Mouse (Mus musculus): ENCODE data around the gene Olfml2b. TPM values are rescaled to one million over a fixed set of nuclear protein-coding genes. Genes with fewer than 3 reads are reported as not detected.

Gene Olfml2b
- 10 to 100 TPM; 53.6 to 56.8 TPM for total RNA-seq (2021)

DNA sequence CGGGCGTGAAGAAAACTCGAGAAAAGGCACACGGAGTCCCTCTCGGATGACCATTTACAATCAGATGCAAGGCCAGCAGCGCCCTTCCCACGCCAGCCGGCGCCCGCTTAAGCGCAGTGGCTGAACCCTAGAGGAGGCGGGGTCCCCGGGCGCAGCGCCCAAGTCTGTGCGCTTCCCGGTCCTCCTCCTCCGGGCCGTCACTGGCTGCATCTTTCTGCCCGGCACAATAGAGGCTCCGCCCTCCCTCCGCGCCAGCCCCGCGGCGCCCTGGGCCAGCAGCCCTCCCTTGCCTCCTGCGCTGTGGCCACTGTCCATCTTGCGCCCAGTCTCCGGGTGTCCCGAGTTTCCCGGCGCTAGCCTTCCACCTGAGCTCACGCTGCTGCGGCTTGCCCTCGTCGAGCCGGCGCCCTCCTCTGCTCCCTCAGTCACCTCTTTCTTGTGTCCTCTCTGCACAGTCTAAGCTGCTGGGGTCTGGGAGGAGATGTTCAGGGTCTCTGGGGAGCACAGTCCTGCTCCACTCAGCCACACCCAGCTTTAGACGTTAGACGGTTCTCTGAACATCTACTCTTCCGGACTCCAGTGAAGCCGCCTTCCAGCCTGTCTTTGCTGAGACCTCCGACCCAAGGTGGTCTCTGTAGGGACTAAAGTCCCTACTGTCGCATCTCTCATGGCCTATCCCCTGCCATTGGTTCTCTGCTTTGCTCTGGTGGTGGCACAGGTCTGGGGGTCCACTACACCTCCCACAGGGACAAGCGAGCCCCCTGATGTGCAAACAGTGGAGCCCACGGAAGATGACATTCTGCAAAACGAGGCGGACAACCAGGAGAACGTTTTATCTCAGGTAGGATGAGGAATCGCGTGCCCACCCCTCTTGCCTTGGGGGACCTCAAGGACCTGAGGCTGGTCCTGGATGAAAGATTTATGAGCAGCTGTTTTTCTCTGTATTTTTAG lies at the start of gene Olfml2b:
Gene Olfml2b (plus strand): TSS at position 278 of the 951 bp plus-strand sequence.
- peak; percentile 93 for DNase-seq

DNA sequence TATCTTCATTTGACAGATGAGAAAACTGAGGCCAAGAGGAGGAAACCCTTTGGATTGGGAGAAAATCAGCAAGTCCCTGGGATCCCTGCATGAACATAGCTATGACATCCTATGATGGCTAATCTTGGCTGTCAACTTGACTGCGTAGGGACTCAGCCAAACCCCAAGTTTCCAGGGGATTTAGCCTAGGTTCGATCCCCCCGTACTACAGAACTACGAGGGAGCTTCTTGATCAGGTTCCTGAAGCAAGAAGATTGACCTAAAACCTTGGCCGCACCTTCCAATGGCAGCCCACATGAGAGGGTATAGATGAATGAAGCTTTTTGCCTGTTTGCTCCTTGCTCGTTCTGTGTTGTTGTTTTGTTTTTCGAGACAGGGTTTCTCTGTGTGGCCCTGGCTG lies 49.8 kb upstream of the Olfml2b start:
- no peak for DNase-seq

DNA sequence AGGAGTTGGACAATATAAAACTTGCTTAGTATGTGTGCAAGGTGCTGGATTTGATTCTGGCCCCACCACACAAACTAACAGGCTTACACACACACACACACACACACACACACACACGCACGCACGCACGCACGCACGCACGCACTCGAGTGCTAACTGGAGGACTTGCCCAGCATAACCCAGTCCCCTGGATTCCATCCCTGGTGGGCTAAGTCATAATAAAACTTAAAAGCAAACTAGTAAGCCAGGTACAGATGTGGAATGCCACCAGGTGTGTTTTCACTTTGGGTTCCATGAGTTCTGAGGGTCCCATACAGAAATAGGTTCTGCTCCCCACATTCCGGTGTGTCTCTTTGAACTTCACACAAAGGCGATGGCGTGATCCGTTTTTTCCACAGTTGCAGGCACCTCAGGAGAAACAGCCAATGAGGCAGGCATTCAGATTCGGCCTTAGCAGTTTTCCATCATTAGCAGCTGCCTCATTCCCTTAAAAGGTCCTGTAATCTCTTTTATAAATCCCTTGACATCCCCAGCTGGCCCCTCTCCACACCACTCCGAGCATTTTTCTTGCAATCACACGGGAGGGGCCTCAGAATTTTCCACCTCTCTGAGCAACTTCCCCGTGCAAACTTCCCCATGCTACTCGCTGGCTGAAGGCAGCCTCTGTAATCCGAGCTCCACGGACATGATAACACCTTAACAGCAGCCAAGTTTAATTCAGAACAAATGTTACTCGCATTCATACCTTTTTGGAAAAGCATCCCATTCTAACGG lies 38.9 kb upstream of the Olfml2b start:
- peak; percentile 40 for DNase-seq

DNA sequence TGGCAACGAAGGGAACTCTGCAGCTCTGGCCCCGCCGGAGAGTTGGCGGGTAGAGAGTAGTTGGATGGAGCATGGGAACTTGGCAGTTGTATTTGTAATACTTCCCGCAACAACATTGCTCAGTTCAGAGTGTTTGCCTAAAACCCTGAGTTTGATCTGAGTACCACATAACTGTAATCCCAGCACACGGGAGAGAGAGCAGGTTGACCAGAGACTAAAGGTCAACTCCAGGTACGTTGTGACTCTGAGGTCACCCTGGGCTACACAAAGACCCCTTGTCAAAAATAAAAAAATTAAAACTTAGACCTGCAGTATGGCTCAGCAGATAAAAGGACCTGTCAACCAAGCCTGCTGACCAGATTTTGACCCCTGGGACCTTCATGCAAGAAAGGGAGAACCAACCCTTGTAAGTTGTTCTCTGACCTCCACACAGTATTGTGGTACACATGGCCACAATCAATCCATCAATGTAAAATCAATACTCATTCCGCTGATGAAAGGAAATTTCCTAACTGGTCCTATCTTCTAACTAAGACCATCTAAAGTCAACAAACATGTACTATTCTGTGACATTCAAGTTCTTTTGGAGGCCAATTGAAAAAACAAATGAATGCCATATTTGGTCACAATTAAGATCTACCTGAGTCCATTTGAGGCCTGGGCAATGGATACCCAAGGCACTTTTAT lies 37.0 kb upstream of the Olfml2b start:
- no peak for DNase-seq

DNA sequence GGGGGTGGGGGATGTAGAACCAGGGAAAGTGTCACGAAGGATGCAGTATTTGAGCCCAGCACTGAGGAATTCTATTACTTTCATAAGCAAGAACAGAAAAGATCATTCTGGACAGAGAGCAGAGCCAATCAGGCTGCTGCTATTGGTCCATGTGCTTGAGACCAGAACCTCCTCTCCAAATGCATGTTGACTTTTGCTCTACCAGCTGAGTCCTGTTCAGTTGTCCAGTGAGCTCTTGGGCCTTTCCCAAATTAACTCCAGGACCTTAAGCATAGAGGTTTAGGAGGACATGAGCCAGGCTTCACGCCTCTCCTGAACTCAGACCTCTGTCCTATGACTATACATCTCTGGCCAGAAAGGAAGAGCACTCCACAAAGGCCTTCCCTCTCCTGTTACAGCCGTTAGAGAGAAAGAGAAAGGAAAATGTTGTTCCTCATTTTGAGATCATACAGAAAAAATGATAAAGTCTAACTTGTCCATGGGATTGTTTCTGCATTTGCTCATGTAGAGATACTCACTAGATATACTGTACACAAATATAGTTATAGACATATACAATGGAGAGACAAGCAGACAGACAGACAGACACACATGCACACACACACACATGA lies 35.8 kb upstream of the Olfml2b start:
- no peak for DNase-seq

DNA sequence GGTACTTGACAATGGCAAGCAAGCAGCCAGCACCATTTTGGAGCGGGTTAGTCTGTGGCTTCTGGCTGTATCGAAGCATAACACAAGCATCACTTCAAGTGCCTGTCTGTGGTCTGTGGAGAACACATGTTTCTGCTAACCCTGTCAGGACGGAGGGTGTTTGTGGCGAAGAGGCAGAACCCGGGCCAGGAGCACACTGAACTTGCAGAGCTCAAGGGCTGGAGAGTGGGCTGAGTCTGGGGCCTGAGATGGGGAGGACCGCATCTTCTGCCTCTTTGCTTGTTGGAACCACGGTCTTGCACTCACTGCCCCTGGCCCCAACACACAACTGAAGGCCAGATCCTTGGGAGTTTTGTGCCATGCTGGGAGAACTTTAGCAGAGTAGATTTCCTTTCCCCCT lies 34.5 kb upstream of the Olfml2b start:
- no peak for DNase-seq

DNA sequence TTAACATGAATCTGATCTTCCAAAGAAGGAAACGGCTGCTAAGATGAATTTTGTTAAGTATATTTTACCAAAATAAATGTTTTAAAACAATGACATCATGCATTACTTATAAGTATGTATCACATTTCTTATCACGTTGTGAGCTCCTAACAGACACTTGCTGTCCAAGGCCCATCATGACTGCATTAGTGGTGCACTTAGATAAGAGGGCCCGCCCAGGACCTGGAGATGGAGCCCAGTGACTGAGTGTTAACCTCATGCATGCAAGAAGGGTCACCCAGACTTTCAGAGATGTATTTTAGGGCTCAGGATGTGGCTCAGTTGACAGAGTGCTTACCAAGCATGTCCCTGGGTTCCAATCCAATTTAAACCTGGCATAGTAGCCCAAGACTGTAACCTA lies 34.0 kb upstream of the Olfml2b start:
- no peak for DNase-seq

DNA sequence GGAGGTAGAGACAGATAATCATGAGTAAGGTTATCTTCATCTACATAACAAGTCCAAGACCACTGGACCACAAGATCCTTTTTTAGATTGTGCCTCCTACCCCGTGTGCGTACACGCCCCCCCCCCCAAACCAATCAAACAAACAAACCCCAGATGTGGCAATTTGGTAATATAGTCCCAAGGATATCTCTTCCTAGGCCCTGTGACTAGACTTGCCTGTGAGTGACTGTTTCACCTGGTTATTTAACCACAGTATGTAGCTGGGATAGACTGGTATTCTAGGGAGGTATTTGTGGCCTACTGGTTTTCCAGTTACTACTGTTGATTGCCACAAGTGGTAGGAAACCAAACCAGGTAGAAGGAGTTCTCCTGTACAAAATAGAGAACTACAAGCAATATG lies 33.6 kb upstream of the Olfml2b start:
- DNase-seq, result no peak

DNA sequence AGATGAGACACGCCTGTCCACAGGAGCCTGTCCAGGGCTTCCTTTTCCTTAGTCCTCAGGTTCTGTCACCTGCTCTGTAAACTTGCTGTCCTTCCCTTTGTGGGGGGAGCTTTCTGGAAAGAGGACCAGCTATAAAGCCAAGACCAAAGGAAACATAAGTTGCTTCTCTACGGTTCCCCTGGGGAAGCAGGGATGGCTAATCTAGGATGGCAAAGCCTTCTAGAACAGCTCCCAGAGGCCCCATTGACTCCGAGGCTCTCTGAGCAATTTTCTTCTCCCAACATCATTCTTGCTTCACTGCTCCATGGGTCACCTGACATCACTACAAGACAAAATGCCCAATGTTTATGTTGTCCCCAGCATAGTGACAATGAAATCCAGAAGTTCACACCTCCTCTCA lies 32.7 kb upstream of the Olfml2b start:
- DNase-seq, result no peak

DNA sequence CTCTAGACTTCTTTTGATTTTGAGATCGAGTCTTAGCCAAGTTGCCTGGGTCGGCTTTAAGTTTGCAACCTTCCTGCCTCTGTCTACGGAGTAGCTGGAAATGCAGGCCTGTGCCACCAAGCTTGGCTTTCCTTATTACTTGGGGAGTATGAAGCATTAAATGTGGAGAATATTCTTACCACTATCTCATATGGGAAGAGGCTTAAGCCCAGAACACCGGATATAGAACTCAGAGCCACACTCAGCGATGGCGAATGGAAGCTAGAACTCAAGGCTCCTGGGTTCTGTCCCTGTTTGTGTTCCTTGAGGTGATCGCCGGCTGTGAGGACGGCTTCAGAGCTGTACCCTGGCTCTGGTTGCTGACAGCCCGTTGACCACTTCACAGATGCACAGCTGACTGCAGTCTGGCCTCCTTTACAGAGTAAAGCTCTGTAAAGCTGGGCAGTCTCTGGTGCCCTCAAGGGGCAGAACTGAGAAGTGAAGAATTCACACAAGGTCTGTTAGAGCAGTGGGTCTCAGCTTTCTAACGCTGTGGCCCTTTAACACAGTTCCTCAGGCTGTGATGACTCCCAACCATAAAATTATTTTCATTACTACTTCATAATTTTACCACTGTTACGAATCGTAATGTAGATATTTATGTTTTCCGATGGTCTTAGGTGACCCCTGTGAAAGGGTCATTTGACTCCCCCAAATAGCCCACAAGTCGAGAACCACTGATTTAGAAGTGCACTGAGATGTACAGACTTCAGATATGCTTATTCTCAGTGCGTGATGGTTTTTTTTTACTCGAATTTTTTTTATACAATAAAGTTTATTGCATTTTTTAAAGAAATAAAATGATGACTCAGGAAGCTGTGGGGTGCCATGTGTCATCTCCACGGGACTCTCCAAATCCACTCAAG lies 31.1 kb upstream of the Olfml2b start:
- DNase-seq, result peak; percentile 85

DNA sequence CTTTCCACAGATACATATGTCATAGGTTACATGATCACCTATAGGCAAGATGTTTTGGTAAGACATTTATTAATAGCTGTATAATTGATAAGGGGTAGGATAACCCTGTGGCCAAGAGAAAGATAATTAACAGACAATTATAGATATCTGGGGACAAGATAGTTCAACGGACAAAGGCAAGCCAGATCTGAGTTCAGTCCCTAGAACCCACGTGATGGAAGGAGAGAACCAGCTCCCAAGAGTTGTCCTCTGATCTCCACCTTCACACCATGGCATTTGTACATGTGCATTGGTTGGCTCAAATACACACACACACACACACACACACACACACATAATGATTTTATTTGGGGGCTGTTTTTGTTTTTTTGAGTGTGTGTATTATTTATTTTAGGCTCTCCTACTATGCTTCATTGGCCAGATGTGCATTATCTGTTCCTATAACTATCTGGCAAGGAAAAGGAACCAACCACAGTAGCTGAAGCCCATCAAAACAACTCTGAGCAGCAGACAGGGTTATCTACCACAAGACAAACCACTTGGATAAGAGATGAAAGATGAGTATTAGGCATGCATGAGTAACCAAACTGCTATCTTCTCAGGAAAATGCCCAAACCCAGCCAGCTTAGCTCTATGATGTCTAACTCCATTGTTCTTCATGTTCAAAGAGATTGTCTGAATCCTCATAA lies 24.5 kb upstream of the Olfml2b start:
- DNase-seq, result no peak

DNA sequence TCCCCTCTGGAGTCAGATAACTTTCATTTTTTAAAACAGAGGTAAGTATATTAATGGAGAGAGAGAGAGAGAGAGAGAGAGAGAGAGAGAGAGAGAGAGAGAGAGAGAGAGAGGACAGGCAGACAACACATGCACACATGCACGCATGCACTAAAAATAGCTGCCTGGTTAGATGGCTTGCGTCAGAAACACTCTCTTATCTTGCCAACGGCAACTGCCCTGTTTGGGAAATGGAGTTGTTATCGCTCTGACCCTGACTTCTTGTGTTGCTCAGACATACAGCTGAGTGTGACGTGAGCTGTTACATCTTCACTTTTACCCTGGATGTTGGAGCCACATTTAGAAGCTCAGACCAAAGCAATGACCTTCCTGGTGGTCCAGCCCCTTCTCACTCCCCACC lies 21.4 kb upstream of the Olfml2b start:
- peak; percentile 52 for DNase-seq

DNA sequence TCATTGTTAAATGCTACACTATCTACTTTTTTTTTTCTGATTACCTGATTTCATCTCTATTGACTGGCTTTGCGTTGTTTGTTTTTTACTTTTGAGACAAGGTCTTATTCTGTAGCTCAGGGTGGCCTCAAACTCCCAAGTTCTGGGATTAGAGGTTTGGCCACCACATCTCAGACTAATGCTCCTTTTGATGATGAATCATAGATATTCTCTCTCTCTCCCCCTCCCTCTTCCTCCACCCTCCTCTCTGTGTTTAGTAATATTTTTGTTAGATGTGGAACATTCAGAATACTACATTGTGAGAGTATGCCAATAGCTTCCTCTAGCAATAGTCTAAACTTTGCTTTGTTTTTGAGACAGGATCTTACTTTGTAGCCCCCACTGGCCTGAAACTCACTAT lies 20.9 kb upstream of the Olfml2b start:
- no peak for DNase-seq

DNA sequence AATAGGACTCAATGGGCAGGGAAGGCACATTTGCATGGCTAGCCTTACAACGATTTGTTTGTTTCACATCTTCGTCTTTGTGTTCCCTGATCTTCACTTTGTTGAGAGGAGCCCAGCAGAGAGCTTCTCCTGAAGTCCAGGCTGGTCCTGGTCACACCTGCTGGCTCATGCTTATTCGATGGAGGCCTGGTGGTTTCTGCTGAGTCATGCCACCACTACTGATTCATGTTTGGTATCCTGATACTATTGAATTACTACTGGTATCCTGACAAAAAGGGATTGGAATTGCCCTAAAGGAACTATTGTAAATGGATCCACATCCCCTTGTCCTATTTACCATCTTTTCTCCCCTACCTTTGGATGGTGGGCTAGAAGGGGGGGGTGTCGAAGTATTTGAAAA lies 13.8 kb upstream of the Olfml2b start:
- no peak for DNase-seq

DNA sequence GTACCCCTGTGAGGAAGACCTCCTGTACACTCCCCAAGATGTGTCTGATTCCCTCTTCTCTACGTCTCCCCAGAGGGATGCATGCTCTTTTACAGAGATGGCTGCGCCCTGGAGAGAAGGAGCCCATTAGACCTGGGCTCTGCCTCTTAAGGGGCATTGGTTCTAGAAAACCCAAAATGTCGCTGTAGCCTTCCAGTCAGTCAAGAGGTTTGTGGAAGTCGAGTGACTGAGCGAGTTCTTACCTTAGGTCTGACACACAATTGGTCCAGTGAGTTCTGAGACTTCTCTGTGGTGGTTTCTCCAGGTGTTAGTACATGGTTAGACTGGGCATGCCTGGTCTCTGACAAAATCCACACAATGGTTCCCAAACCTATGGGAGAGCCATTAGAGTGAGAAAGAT lies 12.8 kb upstream of the Olfml2b start:
- DNase-seq, result no peak

DNA sequence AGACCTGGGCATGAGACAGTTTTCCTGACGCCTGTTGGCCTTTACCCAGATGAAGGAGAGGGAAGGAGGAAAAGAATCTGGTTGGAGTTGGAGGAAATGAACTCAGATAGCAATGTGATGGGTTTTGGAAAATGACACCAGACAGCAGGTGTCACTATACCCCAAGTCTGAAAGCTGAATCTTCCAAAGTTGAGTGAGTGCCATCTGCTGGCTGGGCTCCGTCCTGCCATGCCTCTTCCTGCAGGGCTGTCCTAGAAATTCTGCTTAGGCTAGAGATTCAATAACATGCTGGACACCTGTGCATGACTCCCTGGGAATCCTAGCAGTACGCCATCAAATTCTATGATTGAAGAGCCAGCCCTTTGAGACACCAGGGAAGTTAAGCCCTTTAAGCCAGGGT lies 11.9 kb upstream of the Olfml2b start:
- DNase-seq, result peak; percentile 88

DNA sequence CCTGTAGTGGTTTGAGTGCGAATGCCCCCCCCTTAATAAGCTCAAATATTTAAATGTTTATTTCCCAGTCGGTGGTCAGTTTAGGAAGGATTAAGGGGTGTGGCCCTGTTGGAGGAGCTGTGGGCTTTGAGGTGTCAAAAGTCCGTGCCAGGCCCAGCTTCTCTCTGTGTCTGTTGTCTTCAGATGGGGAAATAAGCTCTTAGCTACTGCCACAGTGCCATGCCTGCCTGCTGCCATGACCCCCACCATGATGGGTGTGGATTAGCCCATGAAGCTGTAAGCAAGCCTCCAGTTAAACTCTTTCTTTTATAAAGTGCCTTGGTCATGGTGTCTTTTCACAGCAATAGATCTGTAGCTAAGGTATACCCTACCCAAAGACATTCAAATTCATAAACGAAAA lies 11.5 kb upstream of the Olfml2b start:
- no peak for DNase-seq

DNA sequence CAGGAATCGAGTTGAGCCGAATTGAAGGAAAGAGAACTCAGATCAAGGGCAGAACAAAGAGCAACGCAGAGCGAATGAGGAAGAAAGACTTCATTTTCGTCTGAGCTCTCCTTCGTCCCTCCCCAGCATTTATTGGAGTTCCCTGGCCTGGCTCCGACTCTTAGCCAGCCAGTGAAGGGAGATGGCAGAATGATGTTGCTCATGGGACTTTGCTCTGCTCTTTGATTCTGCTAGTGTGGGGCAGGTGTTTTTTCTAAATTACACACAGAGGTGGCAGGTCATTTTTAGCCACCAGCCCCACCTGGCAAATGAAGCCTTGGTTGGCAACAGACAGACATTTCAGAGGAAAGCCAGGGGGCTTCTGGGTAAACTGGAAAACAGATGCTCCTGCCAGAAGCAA lies 5.4 kb upstream of the Olfml2b start:
- no peak for DNase-seq

DNA sequence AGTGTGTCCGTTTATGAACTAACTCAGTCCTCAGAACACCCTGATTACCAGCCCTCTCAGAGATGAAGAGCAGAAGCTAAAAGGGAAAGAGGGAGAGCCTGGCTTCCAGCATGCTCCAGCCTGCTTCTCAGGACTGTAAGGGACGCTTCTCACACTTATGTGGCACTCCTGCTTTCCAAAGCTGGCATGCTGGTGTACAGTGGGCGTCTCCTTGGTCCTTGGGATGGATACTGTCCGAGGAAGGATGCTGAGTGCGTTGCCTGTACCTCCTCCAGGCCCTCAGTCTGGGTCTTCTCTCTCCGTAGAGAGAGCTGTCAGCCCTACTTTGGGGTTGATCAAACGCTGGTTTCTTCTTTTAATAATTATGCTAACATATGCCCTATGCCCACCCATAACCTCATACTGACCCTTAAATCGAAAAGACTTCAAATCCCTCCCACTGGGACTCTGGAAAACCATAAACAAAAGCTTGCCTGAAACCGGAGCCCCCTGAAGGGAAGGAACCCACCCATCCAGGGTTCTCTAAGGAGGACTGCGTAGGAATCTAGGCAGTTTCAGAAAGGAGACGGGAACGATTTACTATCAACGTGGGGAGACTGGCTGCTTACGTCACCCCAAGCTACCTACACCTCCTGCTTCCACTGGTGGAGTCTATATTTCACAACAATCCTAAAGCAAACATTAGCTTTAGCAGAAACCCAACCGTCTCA lies 1.7 kb downstream of the Olfml2b start:
- peak; percentile 19 for DNase-seq

DNA sequence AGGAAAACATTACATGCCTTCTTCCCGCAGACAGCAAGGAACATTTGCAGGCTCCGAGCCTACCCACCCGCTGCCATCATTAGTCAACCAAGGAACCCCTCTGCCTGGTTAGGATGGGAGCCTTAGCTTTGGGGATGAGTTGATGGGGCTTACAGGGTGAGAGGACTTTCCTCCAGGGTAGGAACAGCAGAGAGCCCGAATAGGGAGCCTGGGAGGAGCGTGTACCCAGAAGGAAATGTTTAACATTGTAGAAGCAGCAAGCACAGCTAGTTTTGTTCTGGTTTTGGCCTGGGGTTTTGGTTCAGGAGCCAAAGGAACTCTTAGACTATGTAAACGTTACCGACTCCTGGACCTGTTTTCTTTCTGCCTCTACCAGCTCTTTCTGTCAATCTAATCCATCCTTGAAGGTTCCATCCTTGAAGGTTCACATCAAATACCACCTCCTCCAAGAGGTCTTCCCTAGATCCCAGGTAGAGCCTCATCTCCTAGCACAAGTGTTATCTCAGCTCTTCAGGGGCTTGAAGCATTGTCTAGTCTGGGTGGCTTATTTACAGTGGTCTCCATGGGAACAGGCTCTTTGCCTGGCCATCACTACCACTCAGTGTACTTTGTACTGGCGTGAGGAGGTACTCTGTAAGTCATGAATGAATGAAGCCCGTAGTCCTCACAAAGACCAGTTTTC lies 2.4 kb downstream of the Olfml2b start:
- DNase-seq, result peak; percentile 3
